Mouse (Mus musculus): Measurements from ENCODE around the gene Creg1.
A peak's percentile ranks its signal among the peaks of the same experiment; 100 is the strongest.

Gene Creg1

DNA sequence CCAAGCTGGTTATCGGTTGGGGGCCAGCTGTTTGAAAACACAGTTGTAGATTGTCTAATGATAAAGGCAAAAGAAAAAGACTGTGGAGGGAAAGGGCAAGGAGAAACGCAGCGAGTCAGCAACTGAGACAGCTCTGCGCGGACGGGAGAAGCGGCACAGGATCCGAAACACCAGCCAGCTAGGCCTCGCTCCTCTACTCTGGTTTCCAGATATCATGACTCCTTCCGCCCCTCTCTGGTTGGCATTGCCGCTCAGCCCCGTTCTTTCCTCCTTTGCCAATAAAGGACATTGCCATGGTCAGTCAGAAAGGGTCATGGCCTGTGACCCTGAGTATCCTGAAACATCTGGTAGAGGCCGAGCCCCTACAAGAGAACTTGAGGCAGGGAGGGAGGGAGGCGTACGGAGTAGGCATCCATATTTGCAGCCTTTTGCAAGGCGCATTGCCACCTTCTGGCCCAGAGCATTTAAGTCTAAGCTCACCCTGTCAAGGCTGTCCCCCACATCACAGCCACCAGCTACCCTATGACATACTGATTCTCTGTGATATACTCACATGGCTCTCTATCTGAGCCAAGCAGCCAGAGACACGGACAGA lies 25.6 kb downstream of the Creg1 start:
- DNase-seq, result no peak

DNA sequence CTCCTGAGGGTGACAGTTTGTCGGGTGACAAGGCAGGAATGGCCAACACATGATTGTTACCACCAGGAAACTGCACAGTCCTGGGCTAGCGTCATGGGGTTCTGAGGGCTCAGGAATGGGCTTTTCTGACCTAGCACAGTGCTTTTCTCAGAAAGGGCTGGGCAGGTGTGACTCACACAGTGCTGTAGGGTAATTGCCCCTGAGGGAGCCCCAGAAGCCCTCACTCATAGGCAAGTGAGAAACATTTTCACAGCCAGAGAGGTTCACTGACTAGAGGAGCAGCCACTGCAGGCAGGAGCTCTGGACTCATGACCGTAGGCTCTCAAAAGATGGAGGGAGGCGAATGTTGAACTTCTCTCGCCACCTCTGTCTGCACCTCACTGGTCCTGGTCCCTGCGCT lies 26.4 kb downstream of the Creg1 start:
- DNase-seq, result no peak

- no peak for DNase-seq
Observed at GRCm38 (mm10) chr1:165790461-165791210, 27.1 kb downstream of the Creg1 start.

- DNase-seq, result no peak
Observed at GRCm38 (mm10) chr1:165791411-165791810, 27.9 kb downstream of the Creg1 start.

DNA sequence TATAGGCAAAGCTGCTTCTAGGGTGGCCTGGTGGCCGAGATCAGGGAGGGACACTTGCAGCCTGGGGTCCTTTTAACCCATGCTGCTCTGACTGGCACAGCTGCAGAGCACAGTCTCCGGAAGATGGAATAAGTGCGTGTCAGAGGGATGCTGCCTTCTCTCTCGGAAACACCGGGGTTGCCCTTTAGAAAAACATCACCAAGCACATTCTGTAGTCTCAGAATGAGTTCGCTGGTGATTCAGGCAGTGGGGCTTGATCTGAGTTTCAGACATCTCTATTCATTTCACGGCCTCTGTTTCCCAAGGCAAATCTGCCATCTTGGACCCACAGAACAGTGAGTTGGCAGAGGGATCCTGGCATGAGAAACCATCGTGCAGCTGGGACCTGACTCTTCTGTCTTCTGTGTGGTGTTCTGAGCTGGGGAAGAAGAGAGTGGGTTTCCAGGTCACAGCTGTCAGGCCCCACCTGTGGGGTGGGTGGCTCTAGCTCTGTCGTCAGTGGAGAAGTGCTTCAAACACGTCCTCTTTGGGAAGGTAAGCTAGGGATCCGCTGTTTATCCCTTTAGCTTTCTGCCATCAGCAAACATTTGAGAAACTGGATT lies 38.3 kb downstream of the Creg1 start:
- DNase-seq, result peak; percentile 59 to 67

DNA sequence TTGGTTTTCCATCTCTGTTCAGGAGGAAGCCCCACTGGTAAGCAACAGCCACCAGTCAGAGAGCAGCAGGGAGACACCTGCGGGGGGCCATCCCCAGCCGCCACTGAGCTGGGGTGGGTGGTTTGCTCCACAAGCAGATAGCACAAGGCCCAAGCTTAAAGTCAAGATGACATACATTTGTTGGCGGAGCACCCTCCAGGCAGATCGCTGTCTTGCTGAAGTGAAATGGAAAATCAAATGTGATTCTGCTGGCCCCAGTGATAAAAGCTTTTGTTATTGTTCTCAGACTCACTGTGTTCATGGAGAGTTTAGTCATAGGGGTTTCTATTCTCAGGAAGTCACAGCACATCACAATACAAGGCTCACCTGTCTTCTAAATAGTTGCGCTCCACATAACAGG lies 39.6 kb downstream of the Creg1 start:
- DNase-seq, result no peak

- DNase-seq, result no peak
Observed at GRCm38 (mm10) chr1:165804133-165804532, 40.6 kb downstream of the Creg1 start.

- no peak for DNase-seq
Observed at GRCm38 (mm10) chr1:165810633-165811032, 47.1 kb downstream of the Creg1 start.

DNA sequence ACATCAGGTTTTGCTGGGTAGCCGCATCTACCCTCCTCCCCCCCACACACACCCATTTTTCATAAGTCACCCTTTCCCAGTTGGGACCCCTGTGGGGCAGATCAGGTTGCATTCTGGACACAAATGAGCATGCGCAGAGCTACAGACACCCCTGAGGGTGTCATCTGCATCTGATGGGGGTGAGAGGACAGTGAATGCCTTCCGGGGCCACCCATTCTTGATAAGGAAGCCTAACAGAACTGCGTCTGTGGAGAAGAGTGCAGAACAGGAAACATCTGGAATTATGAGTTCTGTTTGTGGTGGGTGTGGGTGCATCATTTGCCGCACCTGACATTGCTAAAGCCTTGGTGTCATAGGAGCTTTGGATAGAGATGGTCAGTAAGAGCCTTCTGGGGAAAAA lies 47.6 kb downstream of the Creg1 start:
- no peak for DNase-seq

GRCm38 (mm10) chr1:165812775-165813174 lies 49.2 kb downstream of the Creg1 start:
- DNase-seq, result no peak

DNA sequence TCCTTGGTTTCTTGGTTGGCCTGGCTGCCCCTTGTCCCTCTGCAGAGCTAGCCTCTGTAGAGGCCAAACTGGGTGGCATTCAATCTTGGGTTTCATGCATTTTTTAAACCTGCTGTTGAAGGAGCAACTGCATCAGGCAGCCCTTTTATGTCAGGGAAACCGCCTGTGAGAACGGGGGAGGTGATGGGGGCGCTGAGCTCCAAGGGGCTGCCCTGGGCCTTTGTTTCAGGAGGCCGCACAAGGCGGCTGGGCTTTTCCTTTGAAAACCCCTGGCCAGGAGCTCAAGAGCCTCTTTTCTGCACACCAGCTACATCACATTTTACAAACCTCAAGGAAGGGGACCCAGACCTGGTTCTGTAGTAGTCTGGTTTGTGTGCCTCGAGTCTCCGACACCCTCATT lies 50.6 kb downstream of the Creg1 start:
- DNase-seq, result no peak

- DNase-seq, result no peak
Observed at GRCm38 (mm10) chr1:165814521-165815278, 51.2 kb downstream of the Creg1 start.

GRCm38 (mm10) chr1:165816391-165816790 lies 52.8 kb downstream of the Creg1 start:
- no peak for DNase-seq

GRCm38 (mm10) chr1:165817264-165817663 lies 53.7 kb downstream of the Creg1 start:
- peak in 1 of 2 experiments; percentile 13 for DNase-seq

DNA sequence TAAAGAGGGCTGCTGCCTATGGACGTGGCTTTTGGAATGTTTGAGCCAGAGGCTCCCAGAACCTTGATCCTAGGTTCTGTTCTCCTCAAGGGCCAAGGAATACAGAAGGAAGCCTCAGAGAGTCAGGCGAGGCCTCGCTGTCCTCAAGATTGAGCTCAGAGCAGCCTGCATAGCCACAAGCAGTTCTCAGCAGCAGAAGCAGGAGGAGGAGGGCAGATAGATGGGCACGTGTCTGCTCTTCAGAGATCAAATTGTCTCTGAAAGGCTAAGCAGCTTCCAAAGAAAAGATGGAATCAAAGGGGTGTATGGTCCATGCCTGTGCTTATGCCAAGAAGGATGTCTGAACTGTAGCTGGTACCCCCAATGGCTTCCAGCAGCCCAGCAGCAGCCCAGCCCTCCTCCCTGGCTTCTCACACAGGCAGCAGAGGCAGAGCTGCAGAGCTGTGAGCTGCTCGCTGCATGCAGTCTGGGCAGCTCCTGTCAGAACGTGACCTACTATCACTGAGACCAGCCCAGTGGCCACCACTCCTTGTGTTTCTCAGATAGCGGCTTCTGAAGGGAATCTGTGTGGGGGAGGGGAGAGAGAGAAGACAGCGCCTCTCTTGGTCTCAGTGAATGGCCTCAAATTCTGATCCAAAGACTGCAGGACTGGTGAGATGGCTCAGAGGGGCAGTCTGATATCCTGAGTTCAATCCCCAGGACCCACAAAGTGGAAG lies 54.8 kb downstream of the Creg1 start:
- DNase-seq, result no peak

GRCm38 (mm10) chr1:165819147-165819546 lies 55.6 kb downstream of the Creg1 start:
- no peak for DNase-seq

- DNase-seq, result no peak
Observed at GRCm38 (mm10) chr1:165822031-165822430, 58.5 kb downstream of the Creg1 start.
